Mouse (Mus musculus) E14TG2a.4 (cell line): ENCODE data around the gene Mki67.

Experiments
- CTCF ChIP-seq: conservative IDR thresholded peaks from 2 replicates; pipeline ENCODE4 v1.5.1; 2014; ENCODE audit warnings: low read length
- NANOG ChIP-seq: IDR thresholded peaks from 2 replicates; pipeline ENCODE4 v1.6.1; 2014; ENCODE audit warnings: borderline replicate concordance, low read length, mixed read lengths
- POU5F1 ChIP-seq: IDR thresholded peaks from 2 replicates; pipeline ENCODE4 v1.6.1; 2014; ENCODE audit warnings: low read length, borderline replicate concordance

DNA sequence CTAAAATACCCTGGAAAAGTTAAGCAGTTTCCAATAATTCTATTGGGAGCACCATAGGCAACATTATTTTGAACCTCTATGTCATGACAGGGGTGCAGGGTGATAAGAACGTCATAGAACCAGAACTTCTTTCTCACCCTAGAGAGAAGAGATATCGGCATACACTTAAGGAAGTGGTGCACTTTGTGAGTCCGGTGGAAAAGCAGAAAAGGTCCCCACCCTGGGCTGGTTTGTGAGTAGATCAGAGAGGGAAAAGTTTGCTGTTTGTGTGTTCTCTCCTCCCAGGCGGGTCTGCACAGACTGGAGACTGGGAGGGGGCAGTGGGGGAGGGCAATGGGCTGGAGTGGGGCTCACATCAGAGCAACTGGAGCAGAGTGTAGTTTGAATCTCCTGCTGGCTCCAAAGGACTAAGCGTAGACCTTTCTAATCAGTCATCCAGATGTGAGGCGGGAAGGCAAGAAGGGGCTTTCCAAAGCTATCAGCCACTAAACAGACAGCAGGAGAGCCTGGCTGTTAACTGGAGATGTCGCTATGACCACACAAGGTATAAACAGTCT lies 5.4 kb upstream of the Mki67 start:
- no peak for TF ChIP-seq CTCF
- TF ChIP-seq NANOG: no peak
- TF ChIP-seq POU5F1: no peak
